Mouse (Mus musculus) megakaryocyte-erythroid progenitor cell, adult 5 weeks (primary cell): Measurements from ENCODE around the gene Cnksr1. TPM values are rescaled to one million over a fixed set of nuclear protein-coding genes. Genes with fewer than 3 reads are reported as not detected.

Experiments
- polyA plus RNA-seq: library from polyadenylated mRNA; stranded (reverse); fragments of >175 nt; gene quantifications from 2 replicates; pipeline ENCODE4 v1.2.3, GENCODE M21; 2012

Gene Cnksr1
- polyA plus RNA-seq = 0.23 and 0.50 TPM in 2 replicates

GRCm38 (mm10) chr4:134238279-134238651 is at the start of gene Cnksr1:
Gene Cnksr1 (minus strand): TSS chr4:134238399.

GRCm38 (mm10) chr4:134287575-134288025 is 49.4 kb upstream of the Cnksr1 start, which contains the start of gene Pdik1l:
Gene Pdik1l (minus strand): TSS chr4:134287895.

DNA sequence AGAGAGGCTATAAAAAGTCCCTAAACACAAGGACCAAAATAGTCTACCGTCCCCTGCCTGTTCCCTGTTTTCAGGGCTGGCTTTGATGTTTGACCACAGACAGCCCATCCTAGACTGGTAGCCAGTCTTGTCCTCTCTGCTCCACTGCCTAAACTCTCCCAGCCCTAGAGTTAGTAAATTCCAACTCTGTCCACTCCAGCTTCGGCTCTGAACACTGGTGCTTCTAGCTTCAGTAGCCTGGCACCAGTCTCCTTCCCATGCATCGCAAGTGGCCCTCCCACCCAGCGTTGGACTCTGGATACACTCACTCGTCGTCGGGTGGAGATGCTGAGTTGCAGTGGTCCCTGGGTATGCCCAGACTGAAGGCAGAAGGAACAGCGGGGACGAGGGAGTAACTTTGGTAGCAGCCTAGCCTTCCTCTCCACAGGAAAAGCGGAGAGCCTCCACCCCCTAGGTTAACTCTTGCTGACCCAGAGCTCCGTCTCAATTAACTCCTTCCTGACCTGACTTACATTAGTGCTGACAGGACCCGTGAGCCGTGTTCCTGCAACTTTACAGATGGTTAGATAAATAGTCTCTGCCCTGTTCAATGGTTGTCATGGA is 15.6 kb upstream of the Cnksr1 start, which contains the start of gene Grrp1:
Gene Grrp1, minus strand, starts transcription at position 385 of the 603 bp plus-strand sequence.

GRCm38 (mm10) chr4:134246719-134247258 is 8.6 kb upstream of the Cnksr1 start, which contains the start of gene Gm30191:
Gene Gm30191 (plus strand): TSS chr4:134246935.

GRCm38 (mm10) chr4:134245148-134245843 is 7.1 kb upstream of the Cnksr1 start, which contains the start of gene Zfp593:
Gene Zfp593 (minus strand): TSS chr4:134245592.

DNA sequence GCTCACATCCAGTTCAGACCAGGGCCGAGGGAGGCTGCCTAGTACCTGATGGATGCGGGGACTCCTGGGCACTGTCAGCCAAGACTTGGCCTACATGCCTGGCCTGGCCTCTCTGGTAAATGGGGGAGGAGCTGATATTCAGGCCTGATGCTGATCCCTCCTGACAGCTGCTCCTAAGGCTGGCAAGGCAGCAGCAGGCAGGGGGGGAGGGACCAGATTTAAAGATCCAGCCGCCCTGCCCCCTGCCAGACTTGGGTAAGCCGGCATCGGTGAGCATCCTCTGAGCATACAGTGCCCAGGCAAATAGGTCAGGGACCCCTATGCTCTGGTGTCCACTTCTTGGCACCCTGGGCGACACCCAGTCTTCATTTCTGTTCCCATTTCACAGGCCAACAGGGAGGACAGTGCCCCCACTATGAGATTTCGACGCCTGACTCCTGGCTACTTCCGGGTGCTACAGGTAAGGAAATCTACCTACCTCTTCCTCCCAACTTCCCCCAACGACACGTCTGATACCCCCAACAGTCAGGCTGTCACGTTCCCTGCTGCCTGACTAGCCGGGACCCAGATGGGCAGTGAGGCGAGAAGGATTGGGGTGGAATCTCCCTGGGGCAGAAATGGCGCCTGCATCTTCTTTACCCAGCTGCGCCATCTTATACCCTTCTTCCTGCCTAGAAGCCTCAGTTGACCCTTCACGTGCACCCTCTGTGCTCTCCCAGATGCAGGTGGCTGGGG is 5.5 kb upstream of the Cnksr1 start, which contains the start of gene E130218I03Rik:
Gene E130218I03Rik, plus strand, starts transcription at position 147 of the 735 bp plus-strand sequence.

DNA sequence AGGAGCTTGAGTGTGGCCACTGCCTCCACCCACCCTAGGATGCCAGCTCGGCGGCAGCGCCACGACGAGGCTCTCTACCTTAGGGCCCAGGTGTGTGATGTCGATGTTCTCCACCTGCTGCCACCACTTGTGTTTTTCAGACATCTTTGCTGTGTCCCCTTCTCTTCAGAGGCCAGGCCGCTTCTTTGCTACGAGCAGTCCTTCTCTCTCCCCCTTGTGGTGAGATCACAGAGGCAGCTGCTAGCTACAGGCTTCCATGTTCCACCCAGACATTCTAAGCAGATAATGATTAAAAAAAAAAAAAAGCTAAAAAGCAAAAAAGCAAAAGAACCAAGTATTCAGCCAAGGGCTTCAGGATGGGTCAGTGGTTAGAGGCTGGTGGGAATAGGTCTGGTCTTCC is 11.0 kb downstream of the Cnksr1 start, which contains the start of gene Catsper4:
Gene Catsper4, minus strand, starts transcription at position 190 of the 400 bp plus-strand sequence.

GRCm38 (mm10) chr4:134202904-134203303 is 35.3 kb downstream of the Cnksr1 start, which contains the start of gene Gm7534:
Gene Gm7534 (minus strand): TSS chr4:134203004.

Other genes with a start within 250 kb of the Cnksr1 start
- gene Dhdds, start 237.5 kb downstream of the Cnksr1 start, polyA plus RNA-seq = 24.5 and 27.5 TPM in 2 replicates
- gene Lin28a, start 219.6 kb downstream of the Cnksr1 start, polyA plus RNA-seq = 0.30 and 0.51 TPM in 2 replicates
- 0.15 TPM in 1 of 2 replicates, not detected in the other for gene Zfp683, start 184.6 kb downstream of the Cnksr1 start, polyA plus RNA-seq
- gene Crybg2, start 177.6 kb downstream of the Cnksr1 start, polyA plus RNA-seq = 1.4 and 2.4 TPM in 2 replicates
- gene Cd52, start 143.3 kb downstream of the Cnksr1 start, polyA plus RNA-seq = 131 and 232 TPM in 2 replicates
- 33.5 and 39.3 TPM in 2 replicates for gene Ubxn11, start 135.8 kb downstream of the Cnksr1 start, polyA plus RNA-seq
- 886 and 1,036 TPM in 2 replicates for gene Sh3bgrl3, start 109.6 kb downstream of the Cnksr1 start, polyA plus RNA-seq
- gene Cep85, start 51.3 kb downstream of the Cnksr1 start, polyA plus RNA-seq = 41.4 and 47.6 TPM in 2 replicates
- not detected in 2 replicates for gene Gm7534, start 35.4 kb downstream of the Cnksr1 start, polyA plus RNA-seq
- gene Catsper4, start 11.0 kb downstream of the Cnksr1 start, polyA plus RNA-seq = not detected in 2 replicates
- gene E130218I03Rik, start 5.3 kb upstream of the Cnksr1 start, polyA plus RNA-seq = 0.10 and 0.25 TPM in 2 replicates
- gene Zfp593, start 7.2 kb upstream of the Cnksr1 start, polyA plus RNA-seq = 60.4 and 65.0 TPM in 2 replicates
- gene Gm30191, start 8.5 kb upstream of the Cnksr1 start, polyA plus RNA-seq = not detected in 2 replicates
- 0.43 and 0.83 TPM in 2 replicates for gene Grrp1, start 15.7 kb upstream of the Cnksr1 start, polyA plus RNA-seq
- 1.9 and 3.0 TPM in 2 replicates for gene Pdik1l, start 49.5 kb upstream of the Cnksr1 start, polyA plus RNA-seq
- gene Trim63, start 76.7 kb upstream of the Cnksr1 start, polyA plus RNA-seq = not detected in 2 replicates
- gene Slc30a2, start 104.8 kb upstream of the Cnksr1 start, polyA plus RNA-seq = 0.09 and 0.11 TPM in 2 replicates
- gene Extl1, start 145.5 kb upstream of the Cnksr1 start, polyA plus RNA-seq = 0.08 TPM in 1 of 2 replicates, not detected in the other
- gene Pafah2, start 157.9 kb upstream of the Cnksr1 start, polyA plus RNA-seq = 9.7 and 16.6 TPM in 2 replicates
- gene Stmn1, start 229.9 kb upstream of the Cnksr1 start, polyA plus RNA-seq = 421 and 705 TPM in 2 replicates